Mouse (Mus musculus) limb, embryonic 11.5 days (tissue): Measurements from ENCODE around the gene Ttll11. TPM values are rescaled to one million over a fixed set of nuclear protein-coding genes. Genes with fewer than 3 reads are reported as not detected.

ENCODE experiments used
- ATAC-seq: fragments of 200-750 bp; cut with Nextera tagmentation; 2 replicates; pipeline ENCODE4 v1.8.0; 2017; ENCODE audit warnings: low read depth; ENCODE audit not compliant: insufficient number of reproducible peaks, low FRiP score, low TSS enrichment
- DNase-seq: peaks from one replicate; pipeline ENCODE4 v3.0.0-alpha.2; 2015; ENCODE audit warnings: low spot score
- H3K27ac ChIP-seq: fragments of 300-500 bp; sonication (generic); replicated peaks from 2 replicates; pipeline ENCODE4 v1.5.1; 2014; ENCODE audit warnings: low read depth, mild to moderate bottlenecking, low read length
- H3K27me3 ChIP-seq: fragments of 300-500 bp; sonication (generic); 2 replicates; pipeline ENCODE4 v1.6.1; 2014; ENCODE audit warnings: mild to moderate bottlenecking, low read length, mixed read lengths; ENCODE audit not compliant: control insufficient read depth, insufficient read depth
- H3K36me3 ChIP-seq: fragments of 300-500 bp; sonication (generic); 2 replicates; pipeline ENCODE4 v1.6.1; 2014; ENCODE audit warnings: mild to moderate bottlenecking, low read length, moderate library complexity, mixed read lengths; ENCODE audit not compliant: control insufficient read depth, insufficient read depth
- H3K4me1 ChIP-seq: fragments of 300-500 bp; sonication (generic); 2 replicates; pipeline ENCODE4 v1.6.1; 2014; ENCODE audit warnings: low read length, mixed read lengths; ENCODE audit not compliant: control insufficient read depth, insufficient read depth
- H3K4me2 ChIP-seq: fragments of 300-500 bp; sonication (generic); 2 replicates; pipeline ENCODE4 v1.6.1; 2014; ENCODE audit warnings: low read depth, mild to moderate bottlenecking, moderate library complexity; ENCODE audit not compliant: severe bottlenecking
- H3K4me3 ChIP-seq: fragments of 300-500 bp; sonication (generic); 2 replicates; pipeline ENCODE4 v1.5.1; 2014; ENCODE audit warnings: low read depth, low read length
- H3K9ac ChIP-seq: fragments of 300-500 bp; sonication (generic); 2 replicates; pipeline ENCODE4 v1.6.1; 2014; ENCODE audit warnings: mild to moderate bottlenecking, low read length
- H3K9me3 ChIP-seq: fragments of 300-500 bp; sonication (generic); 2 replicates; pipeline ENCODE4 v1.6.1; 2016; ENCODE audit warnings: low read length; ENCODE audit not compliant: control insufficient read depth
- WGBS: fragments of 180-500 bp; shearing (Covaris S2); extraction: QIAGEN DNeasy Blood & Tissue Kit; methylation state at CpG from one replicate; pipeline ENCODE4 v1.1.7; 2014; 5-methylcytosine and 5-hydroxymethylcytosine counted together
- polyA plus RNA-seq: library from polyadenylated mRNA; unstranded; fragments of >200 nt; fragmentation: Nextera tagmentation; extraction: Ambion mirVana; gene quantifications from 2 replicates; pipeline ENCODE4 v1.2.1, GENCODE M21; 2014

The Ttll11 gene
- polyA plus RNA-seq, 1 experiment from 2014 or later, result 0.97 TPM

GRCm38 (mm10) chr2:36002188-36002587, 22.5 kb upstream of the Ttll11 start:
- H3K27ac ChIP-seq, result no peak overlapping the region
- ATAC-seq, result no peak

GRCm38 (mm10) chr2:36000390-36000789, 20.7 kb upstream of the Ttll11 start:
- Histone ChIP-seq H3K4me2 (no peak overlapping the region), H3K9ac (no peak overlapping the region), H3K4me1 (no peaks in the 10 kb centered on the region), H3K9me3 (no peaks in the 10 kb centered on the region), H3K27me3 (0 out of 2 replicates have a peak, but pooled peaks cover 2% of the 10 kb centered on the region), H3K4me3 (no peak overlapping the region), H3K36me3 (no peaks in the 10 kb centered on the region), H3K27ac (no peak overlapping the region)
- WGBS, result 55% methylated on average over 1 of the region's 1 CpGs
- ATAC-seq, result no peak
- DNase-seq, result no peak

More at GRCm38 (mm10) chr2:36002188-36002587, 22.5 kb upstream of the Ttll11 start:
- no peak overlapping the region for H3K9ac ChIP-seq
- 32% methylated on average over 6 of the region's 6 CpGs for WGBS
- DNase-seq, result no peak
- no peaks in the 10 kb centered on the region for H3K9me3 ChIP-seq
- H3K4me2 ChIP-seq, result no peak overlapping the region
- 0 out of 2 replicates have a peak, but pooled peaks cover 2% of the 10 kb centered on the region for H3K27me3 ChIP-seq
- H3K4me3 ChIP-seq, result no peak overlapping the region
- H3K4me1 ChIP-seq, result no peaks in the 10 kb centered on the region
- no peaks in the 10 kb centered on the region for H3K36me3 ChIP-seq

- Histone ChIP-seq H3K36me3 (no peaks in the 10 kb centered on the region), H3K4me1 (no peaks in the 10 kb centered on the region), H3K27ac (no peak overlapping the region), H3K27me3 (0 out of 2 replicates have a peak, but pooled peaks cover 2% of the 10 kb centered on the region), H3K4me3 (no peak overlapping the region), H3K9me3 (no peaks in the 10 kb centered on the region), H3K4me2 (no peak overlapping the region), H3K9ac (no peak overlapping the region)
- no peak for ATAC-seq
- DNase-seq, result no peak
Measured at GRCm38 (mm10) chr2:35999212-35999611, 19.5 kb upstream of the Ttll11 start.

GRCm38 (mm10) chr2:35998416-35998815, 18.7 kb upstream of the Ttll11 start:
- Histone ChIP-seq H3K36me3 (no peaks in the 10 kb centered on the region), H3K4me1 (no peaks in the 10 kb centered on the region), H3K9ac (no peak overlapping the region), H3K4me2 (no peak overlapping the region), H3K9me3 (no peaks in the 10 kb centered on the region), H3K27me3 (no peaks in the 10 kb centered on the region), H3K4me3 (no peak overlapping the region), H3K27ac (no peak overlapping the region)
- ATAC-seq, result no peak
- no peak for DNase-seq
- WGBS, result 87% methylated on average over 5 of the region's 5 CpGs

- 80% methylated on average over 2 of the region's 2 CpGs for WGBS
Measured at GRCm38 (mm10) chr2:35996753-35997152, 17.0 kb upstream of the Ttll11 start.

GRCm38 (mm10) chr2:35994303-35994702, 14.6 kb upstream of the Ttll11 start:
- Histone ChIP-seq H3K4me1 (no peaks in the 10 kb centered on the region), H3K4me3 (no peak overlapping the region), H3K27ac (no peak overlapping the region), H3K4me2 (no peak overlapping the region), H3K9ac (no peak overlapping the region), H3K27me3 (no peaks in the 10 kb centered on the region), H3K36me3 (no peaks in the 10 kb centered on the region), H3K9me3 (no peaks in the 10 kb centered on the region)
- ATAC-seq (no peak), DNase-seq (no peak)
- 88% methylated on average over 6 of the region's 6 CpGs for WGBS

More at GRCm38 (mm10) chr2:35996753-35997152, 17.0 kb upstream of the Ttll11 start:
- no peak overlapping the region for H3K27ac ChIP-seq
- ATAC-seq (no peak), DNase-seq (no peak)
- no peak overlapping the region for H3K9ac ChIP-seq
- no peak overlapping the region for H3K4me2 ChIP-seq
- no peaks in the 10 kb centered on the region for H3K4me1 ChIP-seq
- H3K4me3 ChIP-seq, result no peak overlapping the region
- H3K27me3 ChIP-seq, result no peaks in the 10 kb centered on the region
- H3K9me3 ChIP-seq, result no peaks in the 10 kb centered on the region
- no peaks in the 10 kb centered on the region for H3K36me3 ChIP-seq

GRCm38 (mm10) chr2:35993481-35993880, 13.8 kb upstream of the Ttll11 start:
- DNase-seq (no peak), ATAC-seq (no peak)
- no peaks in the 10 kb centered on the region for H3K4me1 ChIP-seq
- no peaks in the 10 kb centered on the region for H3K36me3 ChIP-seq
- no peak overlapping the region for H3K4me2 ChIP-seq
- no peak overlapping the region for H3K4me3 ChIP-seq
- 83% methylated on average over 2 of the region's 2 CpGs for WGBS
- no peak overlapping the region for H3K27ac ChIP-seq
- no peak overlapping the region for H3K9ac ChIP-seq
- H3K9me3 ChIP-seq, result no peaks in the 10 kb centered on the region
- no peaks in the 10 kb centered on the region for H3K27me3 ChIP-seq

GRCm38 (mm10) chr2:35992259-35992658, 12.5 kb upstream of the Ttll11 start:
- WGBS, result 84% methylated on average over 3 of the region's 3 CpGs
- DNase-seq (no peak), ATAC-seq (no peak)
- H3K27ac ChIP-seq, result no peak overlapping the region
- no peaks in the 10 kb centered on the region for H3K4me1 ChIP-seq
- H3K4me2 ChIP-seq, result no peak overlapping the region
- H3K9ac ChIP-seq, result no peak overlapping the region
- no peaks in the 10 kb centered on the region for H3K36me3 ChIP-seq
- no peaks in the 10 kb centered on the region for H3K9me3 ChIP-seq
- no peak overlapping the region for H3K4me3 ChIP-seq
- no peaks in the 10 kb centered on the region for H3K27me3 ChIP-seq

GRCm38 (mm10) chr2:35983869-35984268, 4.2 kb upstream of the Ttll11 start:
- 4% methylated on average over 7 of the region's 7 CpGs for WGBS
- Histone ChIP-seq H3K4me1 (no peaks in the 10 kb centered on the region), H3K9me3 (no peaks in the 10 kb centered on the region), H3K4me2 (no peak overlapping the region), H3K4me3 (no peak overlapping the region), H3K9ac (no peak overlapping the region), H3K27ac (no peak overlapping the region), H3K36me3 (no peaks in the 10 kb centered on the region), H3K27me3 (no peaks in the 10 kb centered on the region)
- DNase-seq (peak; percentile 82), ATAC-seq (no peak)
